In the genomic region with DNA sequence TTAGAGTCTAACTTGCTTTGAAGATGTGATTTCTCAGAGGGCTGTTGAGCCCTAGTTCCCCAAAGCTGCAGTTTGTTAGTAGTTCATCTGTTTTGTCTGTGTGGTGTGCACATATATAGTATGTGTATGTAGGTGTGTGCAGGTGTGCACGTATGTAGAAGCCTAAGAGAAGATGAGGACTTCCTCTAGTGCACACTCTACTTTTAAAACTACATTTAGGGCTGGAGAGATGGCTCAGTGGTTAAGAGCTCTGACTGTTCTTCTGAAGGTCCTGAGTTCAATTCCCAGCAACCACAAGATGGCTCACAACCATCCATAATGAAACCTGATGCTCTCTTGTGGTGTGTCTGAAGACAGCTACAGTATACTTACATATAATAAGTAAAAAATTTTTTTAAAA, we compare ENCODE assay signal across 51 mouse cellular contexts. TPM values are rescaled to one million over a fixed set of nuclear protein-coding genes. Genes with fewer than 3 reads are reported as not detected.
"Had no signal": no experiment of that assay in that cellular context is flagged by ENCODE, and none has a peak within 500 bp of the region (broad histone marks: within the 10 kb centered on the region; RNA-seq: fewer than 3 reads in every experiment).

No protein-coding gene starts in this region.

- H3K27ac ChIP-seq: heart, embryonic 13.5 days; heart, embryonic 15.5 days; hindbrain, embryonic 10.5 days; hindbrain, embryonic 12.5 days; hindbrain, embryonic 13.5 days; hindbrain, embryonic 14.5 days; hindbrain, embryonic 15.5 days; hindbrain, postnatal 0 days; intestine, embryonic 15.5 days; kidney, embryonic 15.5 days; kidney, postnatal 0 days; layer of hippocampus, adult 2 months; left cerebral cortex, adult 2 months had no signal

- H3K4me2 ChIP-seq: heart, embryonic 12.5 days; heart, embryonic 13.5 days; heart, embryonic 15.5 days; hindbrain, embryonic 12.5 days; hindbrain, embryonic 13.5 days; hindbrain, embryonic 14.5 days; hindbrain, embryonic 15.5 days; intestine, embryonic 15.5 days; kidney, embryonic 15.5 days had no signal

- H3K9ac ChIP-seq: heart, embryonic 12.5 days; heart, embryonic 13.5 days; heart, embryonic 15.5 days; hindbrain, embryonic 12.5 days; hindbrain, embryonic 13.5 days; hindbrain, embryonic 14.5 days; hindbrain, embryonic 15.5 days; intestine, embryonic 15.5 days; kidney, embryonic 15.5 days had no signal

- H3K36me3 ChIP-seq: heart, embryonic 12.5 days; heart, embryonic 13.5 days; heart, embryonic 15.5 days; hindbrain, embryonic 10.5 days; hindbrain, embryonic 12.5 days; hindbrain, embryonic 13.5 days; hindbrain, embryonic 15.5 days; intestine, embryonic 15.5 days; kidney, embryonic 15.5 days had no signal

- H3K4me3 ChIP-seq: heart, embryonic 12.5 days; heart, embryonic 13.5 days; heart, embryonic 15.5 days; hindbrain, embryonic 10.5 days; hindbrain, embryonic 12.5 days; hindbrain, embryonic 13.5 days; hindbrain, embryonic 15.5 days; intestine, embryonic 15.5 days; kidney, embryonic 15.5 days; layer of hippocampus, adult 2 months; left cerebral cortex, adult 2 months had no signal

- H3K9me3 ChIP-seq: heart, embryonic 12.5 days; heart, embryonic 13.5 days; heart, embryonic 15.5 days; hindbrain, embryonic 10.5 days; hindbrain, embryonic 12.5 days; hindbrain, embryonic 13.5 days; hindbrain, embryonic 15.5 days; intestine, embryonic 15.5 days; kidney, embryonic 15.5 days had no signal

- DNase-seq: heart, postnatal 10 days; heart, postnatal 14 days; heart, postnatal 36 days; heart, postnatal 4 days; kidney, adult 11 months; kidney, adult 18-20 months; kidney, adult 2 months; kidney, adult 8-10 months; kidney, adult 9 months; kidney, postnatal 10 days; kidney, postnatal 14 days; kidney, postnatal 25 days; kidney, postnatal 36 days; kidney, postnatal 4 days; layer of hippocampus, adult 9-11 months; layer of hippocampus, postnatal 36 days had no signal

- H3K27me3 ChIP-seq: hindbrain, embryonic 12.5 days; hindbrain, embryonic 15.5 days; intestine, embryonic 15.5 days had no signal

RNA-seq across cellular contexts. Expression of a gene that starts 16.6 kb away (rescaled TPM):
- total RNA-seq: heart, postnatal 10 days; heart, postnatal 14 days; heart, postnatal 25 days; heart, postnatal 36 days; heart, postnatal 4 days; hematopoietic stem cell, adult 5-6 weeks; hindbrain, postnatal 0 days; layer of hippocampus, adult 18-20 months; layer of hippocampus, adult 2 months; layer of hippocampus, adult 8-10 months; layer of hippocampus, postnatal 10 days; layer of hippocampus, postnatal 14 days; layer of hippocampus, postnatal 25 days; layer of hippocampus, postnatal 36 days; left cerebral cortex, adult 18-20 months; left cerebral cortex, adult 2 months; left cerebral cortex, adult 8-10 months had no signal
- polyA plus RNA-seq: heart, embryonic 12.5 days; heart, embryonic 13.5 days; heart, embryonic 14.5 days; heart, embryonic 15.5 days; heart, embryonic 16.5 days; heart, postnatal 0 days; hindbrain, embryonic 10.5 days; hindbrain, embryonic 11.5 days; hindbrain, embryonic 12.5 days; hindbrain, embryonic 13.5 days; hindbrain, embryonic 14.5 days; hindbrain, embryonic 15.5 days; hindbrain, embryonic 16.5 days; hindbrain, postnatal 0 days; inflammation-experienced regulatory T-cells, adult 6 months; intestine, embryonic 14.5 days; intestine, embryonic 15.5 days; intestine, embryonic 16.5 days; intestine, postnatal 0 days; kidney, adult 2 months; kidney, embryonic 14.5 days; kidney, embryonic 15.5 days; kidney, embryonic 16.5 days; kidney, postnatal 0 days; large intestine, adult 2 months had no signal

RNA-seq across cellular contexts. Expression of a gene that starts 20.0 kb away (rescaled TPM):
- total RNA-seq: hematopoietic stem cell, adult 5-6 weeks had no signal
- polyA plus RNA-seq: inflammation-experienced regulatory T-cells, adult 6 months had no signal
